Mouse (Mus musculus) E14TG2a.4 (cell line): ENCODE data around the gene Inpp4b.

Experiments used
- H3K27me3 ChIP-seq: 2 replicates; pipeline ENCODE4 v1.6.1; 2014; ENCODE audit warnings: low read length, control low read depth; ENCODE audit not compliant: insufficient read depth
- H3K36me3 ChIP-seq: 2 replicates; pipeline ENCODE4 v1.6.1; 2014; ENCODE audit warnings: low read length, control low read depth; ENCODE audit not compliant: insufficient read depth
- H3K4me1 ChIP-seq: replicated peaks from 2 replicates; pipeline ENCODE4 v1.6.1; 2014; ENCODE audit warnings: low read depth, low read length, control low read depth
- H3K4me3 ChIP-seq: replicated peaks from 2 replicates; pipeline ENCODE4 v1.5.1; 2014; ENCODE audit warnings: mild to moderate bottlenecking, low read length
- H3K9me3 ChIP-seq: 2 replicates; pipeline ENCODE4 v1.6.1; 2014; ENCODE audit warnings: low read length, control low read depth
- CTCF ChIP-seq: conservative IDR thresholded peaks from 2 replicates; pipeline ENCODE4 v1.5.1; 2014; ENCODE audit warnings: low read length
- NANOG ChIP-seq: IDR thresholded peaks from 2 replicates; pipeline ENCODE4 v1.6.1; 2014; ENCODE audit warnings: borderline replicate concordance, low read length, mixed read lengths
- POU5F1 ChIP-seq: IDR thresholded peaks from 2 replicates; pipeline ENCODE4 v1.6.1; 2014; ENCODE audit warnings: low read length, borderline replicate concordance

Inpp4b gene

GRCm38 (mm10) chr8:81864318-81864717 lies 522.0 kb downstream of the Inpp4b start:
- no peaks in the 10 kb centered on the region for H3K27me3 ChIP-seq
- H3K4me1 ChIP-seq: no peaks in the 10 kb centered on the region
- no peaks in the 10 kb centered on the region for H3K9me3 ChIP-seq
- TF ChIP-seq CTCF (no peak), POU5F1 (no peak), NANOG (no peak)
- no peak overlapping the region for H3K4me3 ChIP-seq
- H3K36me3 ChIP-seq: no peaks in the 10 kb centered on the region

GRCm38 (mm10) chr8:81865664-81866063 lies 523.3 kb downstream of the Inpp4b start:
- H3K9me3 ChIP-seq: no peaks in the 10 kb centered on the region
- no peak overlapping the region for H3K4me3 ChIP-seq
- no peaks in the 10 kb centered on the region for H3K4me1 ChIP-seq
- H3K27me3 ChIP-seq: no peaks in the 10 kb centered on the region
- no peak for TF ChIP-seq POU5F1
- no peak for TF ChIP-seq NANOG
- TF ChIP-seq CTCF: no peak
- H3K36me3 ChIP-seq: no peaks in the 10 kb centered on the region

GRCm38 (mm10) chr8:81867020-81867419 lies 524.7 kb downstream of the Inpp4b start:
- Histone ChIP-seq H3K36me3 (no peaks in the 10 kb centered on the region), H3K4me1 (no peaks in the 10 kb centered on the region), H3K4me3 (no peak overlapping the region), H3K9me3 (no peaks in the 10 kb centered on the region), H3K27me3 (no peaks in the 10 kb centered on the region)
- TF ChIP-seq NANOG: no peak
- no peak for TF ChIP-seq POU5F1
- TF ChIP-seq CTCF: no peak

GRCm38 (mm10) chr8:81870466-81870865 lies 528.1 kb downstream of the Inpp4b start:
- Histone ChIP-seq H3K4me3 (no peak overlapping the region), H3K9me3 (no peaks in the 10 kb centered on the region), H3K27me3 (no peaks in the 10 kb centered on the region), H3K4me1 (no peaks in the 10 kb centered on the region), H3K36me3 (no peaks in the 10 kb centered on the region)
- TF ChIP-seq NANOG (no peak), CTCF (no peak), POU5F1 (no peak)

GRCm38 (mm10) chr8:81880071-81880470 lies 537.7 kb downstream of the Inpp4b start:
- no peak for TF ChIP-seq CTCF
- TF ChIP-seq NANOG: no peak
- no peak for TF ChIP-seq POU5F1
- Histone ChIP-seq H3K4me3 (no peak overlapping the region), H3K9me3 (no peaks in the 10 kb centered on the region), H3K27me3 (no peaks in the 10 kb centered on the region), H3K4me1 (no peaks in the 10 kb centered on the region), H3K36me3 (no peaks in the 10 kb centered on the region)

GRCm38 (mm10) chr8:81884195-81884594 lies 541.8 kb downstream of the Inpp4b start:
- Histone ChIP-seq H3K4me3 (no peak overlapping the region), H3K4me1 (peaks cover 22% of the 10 kb centered on the region)

DNA sequence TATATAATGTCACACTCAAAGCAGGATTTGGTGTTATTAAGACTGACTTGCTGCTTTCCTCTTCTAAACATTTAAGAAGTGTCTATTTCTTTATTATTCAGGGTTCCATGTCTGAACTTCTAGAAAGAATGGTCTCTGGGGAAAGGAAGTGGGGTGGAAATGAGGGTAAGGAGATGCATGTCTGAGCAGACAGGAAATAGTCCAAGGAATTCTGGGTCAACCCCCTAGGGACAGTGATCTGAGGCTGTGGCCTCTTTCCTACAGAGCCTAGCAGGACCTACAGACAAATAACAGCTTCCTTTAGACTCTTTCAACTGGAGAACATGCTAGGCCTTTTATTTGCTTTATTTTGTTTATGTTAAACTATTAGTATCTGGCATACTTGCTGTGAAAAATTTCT lies 546.5 kb downstream of the Inpp4b start:
- Histone ChIP-seq H3K4me1 (peaks cover 35% of the 10 kb centered on the region), H3K27me3 (no peaks in the 10 kb centered on the region)
- no peak for TF ChIP-seq CTCF

More at GRCm38 (mm10) chr8:81884195-81884594, 541.8 kb downstream of the Inpp4b start:
- Histone ChIP-seq H3K36me3 (no peaks in the 10 kb centered on the region), H3K9me3 (no peaks in the 10 kb centered on the region), H3K27me3 (no peaks in the 10 kb centered on the region)
- no peak for TF ChIP-seq NANOG

DNA sequence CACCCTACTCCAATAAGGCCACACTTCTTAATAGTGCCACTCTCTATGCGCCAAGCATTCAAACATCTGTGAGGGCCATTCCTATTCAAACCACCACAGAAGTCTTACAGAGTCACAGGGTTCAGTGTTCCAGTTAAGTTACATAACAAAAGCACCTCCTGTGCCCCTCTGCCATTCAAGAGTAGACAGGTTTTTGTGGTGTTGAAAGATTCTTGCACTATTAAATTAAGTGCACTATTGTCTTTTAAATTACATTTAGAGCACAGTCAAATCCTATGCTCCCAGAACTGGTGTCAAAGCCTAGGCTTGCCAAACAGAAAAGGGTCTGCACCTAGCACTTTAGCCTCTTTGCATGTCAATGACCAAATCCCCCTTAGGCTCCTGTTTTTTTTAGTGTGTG lies 550.9 kb downstream of the Inpp4b start:
- peak; percentile 74 for TF ChIP-seq NANOG
- TF ChIP-seq POU5F1: peak; percentile 27; the same call in 1 of the 2 replicates
- TF ChIP-seq CTCF: no peak
- H3K4me1 ChIP-seq: peaks cover 48% of the 10 kb centered on the region
- H3K4me3 ChIP-seq: no peak overlapping the region
- no peaks in the 10 kb centered on the region for H3K9me3 ChIP-seq
- H3K36me3 ChIP-seq: no peaks in the 10 kb centered on the region
- H3K27me3 ChIP-seq: no peaks in the 10 kb centered on the region

More for the DNA sequence above, 546.5 kb downstream of the Inpp4b start:
- H3K9me3 ChIP-seq: no peaks in the 10 kb centered on the region
- no peaks in the 10 kb centered on the region for H3K36me3 ChIP-seq
- no peak overlapping the region for H3K4me3 ChIP-seq

DNA sequence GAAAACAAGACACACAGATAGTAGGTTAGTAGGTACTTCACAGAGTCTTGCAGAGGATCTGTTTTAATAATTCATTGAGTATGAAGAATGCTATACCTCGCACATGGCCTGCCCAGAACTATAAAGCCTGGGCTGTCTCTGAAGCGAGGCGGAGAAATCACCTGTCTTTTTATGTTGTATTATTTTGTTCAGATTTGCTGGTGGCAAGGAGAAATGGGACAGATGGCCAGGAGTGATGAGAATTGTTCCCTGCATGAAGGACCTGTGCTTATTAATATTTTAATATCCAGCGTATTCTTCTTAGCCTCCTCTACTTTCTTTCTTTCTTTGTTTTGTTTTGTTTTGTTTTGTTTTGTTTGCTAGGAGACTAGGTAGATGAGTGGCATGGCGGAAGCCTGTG lies 604.5 kb downstream of the Inpp4b start:
- H3K27me3 ChIP-seq: no peaks in the 10 kb centered on the region
- no peaks in the 10 kb centered on the region for H3K36me3 ChIP-seq
- TF ChIP-seq NANOG: no peak
- TF ChIP-seq CTCF: no peak
- TF ChIP-seq POU5F1: no peak
- H3K4me3 ChIP-seq: no peak overlapping the region
- H3K4me1 ChIP-seq: no peaks in the 10 kb centered on the region
- no peaks in the 10 kb centered on the region for H3K9me3 ChIP-seq
